Mouse (Mus musculus): ENCODE data around the gene Vbp1.
"Not testable (repeated sequence)": the region's sequence is repeated elsewhere in the genome, so short reads cannot be mapped to it uniquely, and the experiment has no call there.

- TF ChIP-seq TAL1, GATA1 (IDR thresholded peaks at IDR 0.05; ENCODE audit: low read length): not testable (repeated sequence)
Observed at GRCm38 (mm10) chrX:75475182-75475644, 38.9 kb upstream of the Vbp1 start.
